ENCODE assay signal across 21 mouse cellular contexts in genomic region chr14:36932638-36933382, GRCm38 (mm10). TPM values are rescaled to one million over a fixed set of nuclear protein-coding genes. Genes with fewer than 3 reads are reported as not detected.
DNase-seq lines count a peak whose midpoint lies in the region; ATAC-seq lines count a peak whose summit lies in the region.
"Had no signal": no experiment of that assay in that cellular context is flagged by ENCODE, and none has a peak within 500 bp of the region (broad histone marks: within the 10 kb centered on the region; RNA-seq: fewer than 3 reads in every experiment).

No protein-coding gene starts in this region.

- WGBS in kidney, embryonic 15.5 days: 53% methylated on average over 10 of the region's 10 CpGs

- H3K36me3 ChIP-seq in kidney, embryonic 15.5 days: peaks cover 6% of the 10 kb centered on the region
- H3K36me3 ChIP-seq: heart, embryonic 10.5 days; neural tube, embryonic 15.5 days had no signal

- no peak for DNase-seq in kidney, adult 18-20 months
- peak; percentile 10 for DNase-seq in A20 (ENCODE audit: low read depth, low spot score)
- peak; percentile 23 for DNase-seq in naive thymus-derived CD4-positive, alpha-beta T cell, adult 2 months (ENCODE audit: low read depth)
- DNase-seq in cerebellum, adult 11 months: no peak
- no peak for DNase-seq in right cerebral cortex, postnatal 36 days (ENCODE audit: low spot score in 2 of 2)
- no peak for DNase-seq in right cerebral cortex, postnatal 4 days
- DNase-seq: adrenal gland, adult 2 months; B cell, adult 2 months; cerebellum, adult 2 months; forebrain, postnatal 0 days; gastrocnemius, postnatal 10 days; heart, postnatal 14 days; layer of hippocampus, postnatal 36 days; spleen, adult 18-20 months; thymus, postnatal 4 days had no signal

- H3K27me3 ChIP-seq in kidney, embryonic 15.5 days: no peaks in the 10 kb centered on the region
- H3K27me3 ChIP-seq: neural tube, embryonic 15.5 days had no signal

- no peak overlapping the region for H3K4me3 ChIP-seq in kidney, embryonic 15.5 days (replicated peaks)
- H3K4me3 ChIP-seq: heart, embryonic 10.5 days; neural tube, embryonic 15.5 days had no signal

- H3K27ac ChIP-seq in kidney, embryonic 15.5 days: 0 out of 2 replicates have a peak overlapping the region, but pooled peaks have one; percentile 19
- H3K27ac ChIP-seq: heart, embryonic 10.5 days; hindbrain, postnatal 0 days; liver, embryonic 14.5 days; neural tube, embryonic 15.5 days had no signal

- no peak overlapping the region for H3K4me2 ChIP-seq in kidney, embryonic 15.5 days
- H3K4me2 ChIP-seq: neural tube, embryonic 15.5 days had no signal

- H3K4me1 ChIP-seq in kidney, embryonic 15.5 days: 0 out of 2 replicates have a peak, but pooled peaks cover 4% of the 10 kb centered on the region
- H3K4me1 ChIP-seq: heart, embryonic 10.5 days had no signal

- no peak overlapping the region for H3K9ac ChIP-seq in kidney, embryonic 15.5 days
- H3K9ac ChIP-seq: forebrain, postnatal 0 days; liver, embryonic 14.5 days; neural tube, embryonic 15.5 days had no signal

- no peaks in the 10 kb centered on the region for H3K9me3 ChIP-seq in kidney, embryonic 15.5 days (replicated peaks)
- H3K9me3 ChIP-seq: heart, embryonic 10.5 days; neural tube, embryonic 15.5 days had no signal

- no peak; the same call in 1 of the 2 replicates for ATAC-seq in kidney, embryonic 15.5 days (replicated peaks; ENCODE audit: low FRiP score)
- peak; percentile 71 to 77; a peak in 3 of 4 replicates for ATAC-seq in hematopoietic stem cell, adult 5-6 weeks (replicated peaks in 1 of 2; ENCODE audit: insufficient read depth in 1 of 2, low FRiP score in 2 of 2, low TSS enrichment in 1 of 2, low read depth in 1 of 2, poor library complexity in 2 of 2, severe bottlenecking in 2 of 2)
- ATAC-seq: forebrain, postnatal 0 days; hindbrain, postnatal 0 days had no signal

RNA-seq across cellular contexts. Expression of gene Ccser2, which starts 35.8 kb away (rescaled TPM):
- polyA plus RNA-seq in kidney, embryonic 15.5 days (2015; fragmentation: Nextera tagmentation; extraction: Ambion mirVana): 33.9 and 35.1 TPM in 2 replicates
- 23.0 and 23.7 TPM in 2 replicates for total RNA-seq in hematopoietic stem cell, adult 5-6 weeks (2017)

Comparison
In these comparisons a context has a peak if more than half of its experiments do, and no peak if none do; other contexts are left out.
1. DNase-seq: peak in A20 (single experiment) and naive thymus-derived CD4-positive, alpha-beta T cell, adult 2 months (single experiment); none in kidney, adult 18-20 months (single experiment), cerebellum, adult 11 months (single experiment), right cerebral cortex, postnatal 36 days (0 of 2) and right cerebral cortex, postnatal 4 days (single experiment).